Mouse (Mus musculus): Measurements from ENCODE around the gene Cmc4. TPM values are rescaled to one million over a fixed set of nuclear protein-coding genes. Genes with fewer than 3 reads are reported as not detected.

Gene Cmc4
- polyA plus RNA-seq, 1 experiment = 7.9 TPM

DNA sequence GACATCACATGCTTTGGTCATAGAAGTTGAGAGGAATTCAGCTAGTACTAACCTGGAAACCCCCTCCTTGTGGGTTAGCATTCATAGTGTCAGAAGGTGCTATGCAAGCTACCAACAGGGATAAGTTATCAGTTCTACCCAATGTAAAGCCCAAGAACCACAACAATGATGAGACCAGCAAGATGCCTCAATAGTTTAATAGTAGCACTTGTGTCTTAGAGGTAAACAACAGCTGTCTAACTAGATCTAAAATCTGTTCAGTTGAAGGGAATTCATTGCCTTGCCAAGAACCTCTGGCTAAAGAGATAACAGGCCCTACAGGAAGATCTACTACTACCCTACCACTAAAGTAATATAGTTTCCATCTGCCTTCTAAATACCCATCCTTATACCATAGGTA lies 39.6 kb downstream of the Cmc4 start:
- Histone ChIP-seq H3K36me3 (replicated peaks; ENCODE audit: low read length) (no peaks in the 10 kb centered on the region), H3K4me3 (replicated peaks) (no peak overlapping the region), H3K4me1 (peaks cover 5% of the 10 kb centered on the region; the same call in 1 of the 2 replicates), H3K27me3 (replicated peaks) (no peaks in the 10 kb centered on the region), H3K9me3 (no peaks in the 10 kb centered on the region)
- TF ChIP-seq GATA1 (IDR thresholded peaks at IDR 0.05; ENCODE audit: borderline replicate concordance, low read length) = no peak
- TF ChIP-seq FLI1 (IDR thresholded peaks at IDR 0.05; ENCODE audit: low read length) = no peak

DNA sequence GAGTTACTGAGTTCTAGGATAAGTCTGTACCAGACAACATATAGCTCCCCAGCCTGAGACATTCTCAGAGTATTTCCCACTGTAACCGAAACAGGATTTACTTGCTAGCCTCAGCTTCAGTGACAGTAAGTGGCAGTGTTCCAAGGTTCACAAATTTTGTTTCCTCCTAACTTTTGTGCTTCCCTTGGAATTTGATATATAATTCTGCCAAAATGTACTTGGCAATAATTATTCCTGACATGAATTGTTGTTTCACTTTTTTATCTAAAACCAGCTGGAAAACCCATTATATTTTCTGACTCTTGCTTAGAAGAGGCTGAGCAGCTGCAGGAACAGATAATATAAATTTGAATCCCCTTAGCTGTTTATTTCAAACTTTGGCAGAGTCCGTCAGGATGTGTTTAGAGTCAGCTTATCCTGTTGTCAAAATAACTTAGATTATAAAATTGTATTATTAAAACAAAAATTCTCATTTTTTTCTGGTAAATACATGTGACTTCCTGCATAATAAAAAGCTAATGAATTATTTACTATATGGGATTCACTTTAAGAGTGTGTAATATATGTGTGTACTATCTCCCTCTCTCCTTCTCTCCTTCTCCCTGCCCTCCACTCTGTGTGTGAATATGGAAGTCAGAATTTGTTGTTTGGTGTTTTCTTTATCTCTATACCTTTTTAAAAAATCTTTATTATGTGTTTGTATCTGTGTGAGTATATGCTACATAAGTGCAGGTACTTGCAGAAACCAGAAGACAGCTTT lies 43.5 kb downstream of the Cmc4 start:
- no peak overlapping the region for H3K4me3 ChIP-seq (replicated peaks)
- peaks cover 2% of the 10 kb centered on the region for H3K27me3 ChIP-seq (replicated peaks)
- peaks cover 5% of the 10 kb centered on the region; the same call in 1 of the 2 replicates for H3K4me1 ChIP-seq
- H3K9me3 ChIP-seq = no peaks in the 10 kb centered on the region
- H3K36me3 ChIP-seq (replicated peaks; ENCODE audit: low read length) = no peaks in the 10 kb centered on the region
- TF ChIP-seq FLI1 (IDR thresholded peaks at IDR 0.05; ENCODE audit: low read length) (no peak), GATA1 (IDR thresholded peaks at IDR 0.05; ENCODE audit: borderline replicate concordance, low read length) (no peak)

DNA sequence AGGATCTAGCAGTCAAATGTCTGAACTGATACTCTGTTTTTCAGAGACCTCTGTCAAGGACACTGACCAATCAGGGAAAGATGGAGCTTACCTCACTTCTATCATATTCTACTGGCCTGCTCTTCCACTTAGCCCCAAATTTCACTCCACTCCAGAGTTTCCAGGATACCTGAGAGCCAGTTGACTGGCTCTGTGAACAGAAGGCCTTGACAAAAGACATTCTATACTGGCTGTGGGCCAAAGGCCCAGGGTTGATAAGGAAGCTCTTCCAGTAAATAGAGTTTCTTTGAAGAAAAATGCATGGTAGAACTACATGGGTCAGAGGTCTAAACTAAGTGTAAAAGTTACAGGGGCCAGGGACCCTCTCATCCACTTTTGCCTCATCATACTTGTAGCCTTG lies 46.2 kb downstream of the Cmc4 start:
- H3K4me3 ChIP-seq (replicated peaks) = no peak overlapping the region
- H3K27me3 ChIP-seq (replicated peaks) = peaks cover 2% of the 10 kb centered on the region
- TF ChIP-seq GATA1 (IDR thresholded peaks at IDR 0.05; ENCODE audit: borderline replicate concordance, low read length) = no peak
- no peak for TF ChIP-seq FLI1 (IDR thresholded peaks at IDR 0.05; ENCODE audit: low read length)
- no peaks in the 10 kb centered on the region; the same call in 1 of the 2 replicates for H3K4me1 ChIP-seq
- H3K36me3 ChIP-seq (replicated peaks; ENCODE audit: low read length) = no peaks in the 10 kb centered on the region
- H3K9me3 ChIP-seq = no peaks in the 10 kb centered on the region

Other genes with a start within 250 kb of the Cmc4 start
- gene Fundc2, start 34.2 kb downstream of the Cmc4 start, polyA plus RNA-seq (2012; ENCODE audit: insufficient read depth, low replicate concordance) = 2.2 TPM in 1 of 2 replicates, not detected in the other
- not detected in 2 replicates for gene F8, start 34.0 kb downstream of the Cmc4 start, polyA plus RNA-seq (2012; ENCODE audit: insufficient read depth, low replicate concordance)
- gene Mtcp1, start within 50 bp of the Cmc4 start, polyA plus RNA-seq (2012; ENCODE audit: insufficient read depth, low replicate concordance) = 0.10 and 0.71 TPM in 2 replicates
- 2.5 and 9.9 TPM in 2 replicates for gene Brcc3, start within 50 bp of the Cmc4 start, polyA plus RNA-seq (2012; ENCODE audit: insufficient read depth, low replicate concordance)
- 2.0 TPM in 1 of 2 replicates, not detected in the other for gene Vbp1, start 97.7 kb upstream of the Cmc4 start, polyA plus RNA-seq (2012; ENCODE audit: insufficient read depth, low replicate concordance)
- not detected in 2 replicates for gene Rab39b, start 161.6 kb upstream of the Cmc4 start, polyA plus RNA-seq (2012; ENCODE audit: insufficient read depth, low replicate concordance)